Mouse (Mus musculus) kidney, embryonic 14.5 days (tissue): Measurements from ENCODE around the gene Zhx3. TPM values are rescaled to one million over a fixed set of nuclear protein-coding genes. Genes with fewer than 3 reads are reported as not detected.

Experiments
- ATAC-seq: fragments of 200-750 bp; cut with Nextera tagmentation; 2 replicates; pipeline ENCODE4 v1.8.0; 2017; ENCODE audit warnings: moderate number of reproducible peaks, mild to moderate bottlenecking, moderate TSS enrichment, moderate library complexity; ENCODE audit not compliant: low FRiP score, low TSS enrichment
- H3K27ac ChIP-seq: fragments of 300-500 bp; sonication (generic); 2 replicates; pipeline ENCODE4 v1.5.1; 2014; ENCODE audit warnings: low read depth, mild to moderate bottlenecking, low read length, moderate library complexity, mixed read lengths
- H3K27me3 ChIP-seq: fragments of 300-500 bp; sonication (generic); 2 replicates; pipeline ENCODE4 v1.6.1; 2014; ENCODE audit warnings: mild to moderate bottlenecking, low read length; ENCODE audit not compliant: control insufficient read depth, insufficient read depth
- H3K36me3 ChIP-seq: fragments of 300-500 bp; sonication (generic); 2 replicates; pipeline ENCODE4 v1.6.1; 2014; ENCODE audit warnings: low read length, mixed read lengths; ENCODE audit not compliant: control insufficient read depth, insufficient read depth
- H3K4me1 ChIP-seq: fragments of 300-500 bp; sonication (generic); 2 replicates; pipeline ENCODE4 v1.6.1; 2014; ENCODE audit warnings: low read length, mixed read lengths; ENCODE audit not compliant: control insufficient read depth, insufficient read depth
- H3K4me2 ChIP-seq: fragments of 300-500 bp; sonication (generic); replicated peaks from 2 replicates; pipeline ENCODE4 v1.6.1; 2014; ENCODE audit warnings: low read depth, mild to moderate bottlenecking, low read length
- H3K4me3 ChIP-seq: fragments of 300-500 bp; sonication (generic); 2 replicates; pipeline ENCODE4 v1.5.1; 2014; ENCODE audit warnings: mild to moderate bottlenecking, low read length
- H3K9ac ChIP-seq: fragments of 300-500 bp; sonication (generic); 2 replicates; pipeline ENCODE4 v1.6.1; 2014; ENCODE audit warnings: low read depth, mild to moderate bottlenecking, low read length, moderate library complexity
- H3K9me3 ChIP-seq: fragments of 300-500 bp; sonication (generic); 2 replicates; pipeline ENCODE4 v1.6.1; 2016; ENCODE audit warnings: low read length; ENCODE audit not compliant: control insufficient read depth
- WGBS: fragments of 180-500 bp; shearing (Covaris S2); extraction: QIAGEN DNeasy Blood & Tissue Kit; methylation state at CpG from one replicate; pipeline ENCODE4 v1.1.7; 2014; 5-methylcytosine and 5-hydroxymethylcytosine counted together
- polyA plus RNA-seq: library from polyadenylated mRNA; unstranded; fragments of >200 nt; fragmentation: Nextera tagmentation; extraction: Ambion mirVana; gene quantifications from 2 replicates; pipeline ENCODE4 v1.2.1, GENCODE M21; 2014

The Zhx3 gene
- polyA plus RNA-seq, 1 experiment from 2014 or later, result 10.2 TPM

- ATAC-seq, result no peak
- H3K9ac ChIP-seq, result no peak overlapping the region
- no peak overlapping the region for H3K4me3 ChIP-seq
These were observed 67.8 kb downstream of the Zhx3 start for GRCm38 (mm10) chr2:160804794-160805527.

GRCm38 (mm10) chr2:160802326-160802725 lies 70.5 kb downstream of the Zhx3 start:
- no peak overlapping the region for H3K4me3 ChIP-seq
- H3K4me1 ChIP-seq, result peaks cover 12% of the 10 kb centered on the region; the same call in 1 of the 2 replicates
- ATAC-seq, result no peak
- no peaks in the 10 kb centered on the region for H3K36me3 ChIP-seq
- no peaks in the 10 kb centered on the region for H3K27me3 ChIP-seq
- no peak overlapping the region for H3K27ac ChIP-seq
- no peak overlapping the region for H3K9ac ChIP-seq
- 76% methylated on average over 3 of the region's 3 CpGs for WGBS
- no peak overlapping the region for H3K4me2 ChIP-seq
- no peaks in the 10 kb centered on the region for H3K9me3 ChIP-seq

More at GRCm38 (mm10) chr2:160804794-160805527, 67.8 kb downstream of the Zhx3 start:
- Histone ChIP-seq H3K36me3 (no peaks in the 10 kb centered on the region), H3K4me1 (peaks cover 12% of the 10 kb centered on the region; the same call in 1 of the 2 replicates), H3K9me3 (no peaks in the 10 kb centered on the region), H3K27me3 (no peaks in the 10 kb centered on the region), H3K27ac (no peak overlapping the region), H3K4me2 (no peak overlapping the region)
- 24% methylated on average over 4 of the region's 4 CpGs for WGBS

- H3K36me3 ChIP-seq, result no peaks in the 10 kb centered on the region
- H3K27me3 ChIP-seq, result no peaks in the 10 kb centered on the region
- no peak for ATAC-seq
- WGBS, result 90% methylated on average over 1 of the region's 1 CpGs
- no peak overlapping the region for H3K27ac ChIP-seq
- H3K4me2 ChIP-seq, result no peak overlapping the region
- H3K4me3 ChIP-seq, result no peak overlapping the region
- H3K9ac ChIP-seq, result no peak overlapping the region
- H3K4me1 ChIP-seq, result 0 out of 2 replicates have a peak, but pooled peaks cover 6% of the 10 kb centered on the region
- H3K9me3 ChIP-seq, result no peaks in the 10 kb centered on the region
These were observed 71.8 kb downstream of the Zhx3 start for GRCm38 (mm10) chr2:160800967-160801366.

- H3K36me3 ChIP-seq, result no peaks in the 10 kb centered on the region
- no peak overlapping the region for H3K9ac ChIP-seq
- no peaks in the 10 kb centered on the region for H3K9me3 ChIP-seq
- H3K4me3 ChIP-seq, result no peak overlapping the region
- no peak overlapping the region for H3K27ac ChIP-seq
- H3K4me1 ChIP-seq, result no peaks in the 10 kb centered on the region
- H3K27me3 ChIP-seq, result no peaks in the 10 kb centered on the region
- 90% methylated on average over 1 of the region's 1 CpGs for WGBS
- H3K4me2 ChIP-seq, result no peak overlapping the region
- ATAC-seq, result no peak
These were observed 74.6 kb downstream of the Zhx3 start for GRCm38 (mm10) chr2:160798206-160798605.

- Histone ChIP-seq H3K4me2 (no peak overlapping the region), H3K4me3 (no peak overlapping the region), H3K27ac (no peak overlapping the region), H3K4me1 (no peaks in the 10 kb centered on the region), H3K9ac (no peak overlapping the region), H3K9me3 (no peaks in the 10 kb centered on the region), H3K36me3 (no peaks in the 10 kb centered on the region), H3K27me3 (no peaks in the 10 kb centered on the region)
- ATAC-seq, result no peak
- WGBS, result 70% methylated on average over 2 of the region's 2 CpGs
These were observed 75.8 kb downstream of the Zhx3 start for GRCm38 (mm10) chr2:160796973-160797372.

- no peak for ATAC-seq
- Histone ChIP-seq H3K36me3 (no peaks in the 10 kb centered on the region), H3K9ac (no peak overlapping the region), H3K4me3 (no peak overlapping the region), H3K27ac (no peak overlapping the region), H3K9me3 (no peaks in the 10 kb centered on the region), H3K4me1 (no peaks in the 10 kb centered on the region), H3K27me3 (no peaks in the 10 kb centered on the region), H3K4me2 (no peak overlapping the region)
- 70% methylated on average over 2 of the region's 2 CpGs for WGBS
These were observed 79.7 kb downstream of the Zhx3 start for GRCm38 (mm10) chr2:160793117-160793516.

GRCm38 (mm10) chr2:160789741-160790140 lies 83.1 kb downstream of the Zhx3 start:
- Histone ChIP-seq H3K4me1 (no peaks in the 10 kb centered on the region), H3K27ac (no peak overlapping the region), H3K4me2 (no peak overlapping the region), H3K9me3 (no peaks in the 10 kb centered on the region), H3K9ac (no peak overlapping the region), H3K4me3 (no peak overlapping the region), H3K36me3 (no peaks in the 10 kb centered on the region), H3K27me3 (no peaks in the 10 kb centered on the region)
- ATAC-seq, result no peak

- WGBS, result 76% methylated on average over 1 of the region's 1 CpGs
These were observed 83.8 kb downstream of the Zhx3 start for GRCm38 (mm10) chr2:160789046-160789445.

GRCm38 (mm10) chr2:160786333-160786732 lies 86.5 kb downstream of the Zhx3 start:
- no peak for ATAC-seq
- H3K4me1 ChIP-seq, result no peaks in the 10 kb centered on the region
- no peaks in the 10 kb centered on the region for H3K36me3 ChIP-seq
- no peaks in the 10 kb centered on the region for H3K9me3 ChIP-seq
- H3K4me3 ChIP-seq, result no peak overlapping the region
- H3K4me2 ChIP-seq, result no peak overlapping the region
- no peak overlapping the region for H3K27ac ChIP-seq
- no peak overlapping the region for H3K9ac ChIP-seq
- no peaks in the 10 kb centered on the region for H3K27me3 ChIP-seq
- 80% methylated on average over 1 of the region's 1 CpGs for WGBS

More at GRCm38 (mm10) chr2:160789046-160789445, 83.8 kb downstream of the Zhx3 start:
- Histone ChIP-seq H3K27me3 (no peaks in the 10 kb centered on the region), H3K9me3 (no peaks in the 10 kb centered on the region), H3K4me2 (no peak overlapping the region), H3K4me1 (no peaks in the 10 kb centered on the region), H3K36me3 (no peaks in the 10 kb centered on the region), H3K4me3 (no peak overlapping the region), H3K27ac (no peak overlapping the region), H3K9ac (no peak overlapping the region)
- ATAC-seq, result no peak
